Mouse (Mus musculus): ENCODE data around the gene Pbx4. TPM values are rescaled to one million over a fixed set of nuclear protein-coding genes. Genes with fewer than 3 reads are reported as not detected.

Pbx4 gene
- polyA plus RNA-seq, 1 experiment from 2014 or later, result 2.4 TPM

DNA sequence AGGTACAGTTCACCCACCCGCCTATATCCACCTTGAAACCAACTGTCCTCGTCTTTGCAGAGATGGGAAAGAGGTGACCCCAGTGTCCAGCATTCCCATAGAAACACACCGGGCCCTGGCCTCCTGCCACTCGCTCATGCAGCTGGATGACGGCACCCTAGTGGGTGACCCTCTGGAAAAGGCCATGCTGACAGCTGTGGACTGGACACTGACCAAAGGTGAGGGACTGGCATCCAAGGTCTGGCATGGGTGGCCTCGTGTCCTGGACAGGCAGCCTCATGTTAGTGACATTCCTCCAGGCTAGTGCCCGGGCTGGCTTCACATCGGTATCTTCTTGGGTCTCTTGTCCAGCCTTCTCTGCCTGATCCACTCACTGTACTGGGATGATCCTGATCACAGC lies 33.0 kb upstream of the Pbx4 start:
- Histone ChIP-seq H3K9ac (no peak overlapping the region), H3K4me3 (no peak overlapping the region), H3K36me3 (peaks cover 100% of the 10 kb centered on the region), H3K27ac (replicated peaks) (no peak overlapping the region), H3K4me2 (no peak overlapping the region), H3K27me3 (replicated peaks) (no peaks in the 10 kb centered on the region), H3K4me1 (no peaks in the 10 kb centered on the region), H3K9me3 (no peaks in the 10 kb centered on the region)
- 89% methylated on average over 8 of the region's 8 CpGs for WGBS
- ATAC-seq (ENCODE audit: extremely low read depth, insufficient number of reproducible peaks, low FRiP score, low TSS enrichment), result no peak

DNA sequence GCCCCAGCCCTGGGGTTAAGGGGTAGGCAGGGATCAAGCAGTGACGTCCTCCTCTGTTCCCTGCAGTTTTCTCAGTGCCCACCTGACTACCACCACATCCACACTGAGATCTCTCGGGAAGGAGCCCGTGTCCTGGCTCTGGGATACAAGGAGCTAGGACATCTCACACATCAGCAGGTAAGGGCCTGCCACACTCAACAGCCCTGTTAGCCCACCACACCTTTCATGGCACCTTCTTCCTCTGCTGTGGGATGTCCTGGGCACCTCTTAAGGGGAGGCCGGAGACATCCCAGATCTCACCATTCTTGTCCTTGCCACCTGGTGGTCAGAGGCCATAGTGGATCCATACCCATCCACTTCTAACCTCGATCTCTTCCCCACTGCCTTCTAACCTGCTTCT lies 32.3 kb upstream of the Pbx4 start:
- ATAC-seq (ENCODE audit: extremely low read depth, insufficient number of reproducible peaks, low FRiP score, low TSS enrichment), result no peak

DNA sequence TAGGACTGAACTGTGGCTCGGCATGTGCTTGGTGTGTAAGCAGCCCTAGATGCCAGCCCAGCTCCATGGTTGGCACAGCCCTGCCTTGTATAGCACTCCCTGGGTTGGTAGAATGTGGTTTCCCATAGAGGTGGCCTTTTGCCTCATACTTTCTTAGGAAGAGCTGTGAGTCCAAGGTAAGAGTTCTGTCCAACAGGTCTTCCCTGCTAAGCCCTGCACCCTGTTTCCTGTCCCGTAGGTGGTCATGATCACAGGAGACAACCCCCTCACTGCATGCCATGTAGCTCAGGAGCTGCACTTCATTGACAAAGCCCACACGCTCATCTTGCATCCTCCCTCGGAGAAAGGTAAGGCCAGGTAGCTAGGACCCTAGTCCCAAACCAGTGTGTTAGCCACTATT lies 30.5 kb upstream of the Pbx4 start:
- ATAC-seq (ENCODE audit: extremely low read depth, insufficient number of reproducible peaks, low FRiP score, low TSS enrichment), result no peak
- Histone ChIP-seq H3K27me3 (replicated peaks) (no peaks in the 10 kb centered on the region), H3K27ac (replicated peaks) (no peak overlapping the region), H3K36me3 (peaks cover 100% of the 10 kb centered on the region), H3K4me1 (no peaks in the 10 kb centered on the region), H3K4me2 (no peak overlapping the region), H3K9ac (no peak overlapping the region), H3K4me3 (no peak overlapping the region), H3K9me3 (no peaks in the 10 kb centered on the region)
- 90% methylated on average over 4 of the region's 4 CpGs for WGBS

More for the DNA sequence above, 32.3 kb upstream of the Pbx4 start:
- no peaks in the 10 kb centered on the region for H3K4me1 ChIP-seq
- H3K9me3 ChIP-seq, result no peaks in the 10 kb centered on the region
- no peak overlapping the region for H3K4me3 ChIP-seq
- H3K27me3 ChIP-seq (replicated peaks), result no peaks in the 10 kb centered on the region
- no peak overlapping the region for H3K9ac ChIP-seq
- 93% methylated on average over 5 of the region's 5 CpGs for whole genome bisulfite sequencing
- H3K4me2 ChIP-seq, result no peak overlapping the region
- peaks cover 100% of the 10 kb centered on the region for H3K36me3 ChIP-seq
- H3K27ac ChIP-seq (replicated peaks), result no peak overlapping the region

GRCm38 (mm10) chr8:69802216-69802615 lies 30.1 kb upstream of the Pbx4 start:
- ATAC-seq (ENCODE audit: extremely low read depth, insufficient number of reproducible peaks, low FRiP score, low TSS enrichment), result no peak
- Histone ChIP-seq H3K27me3 (replicated peaks) (no peaks in the 10 kb centered on the region), H3K4me1 (no peaks in the 10 kb centered on the region), H3K4me2 (no peak overlapping the region), H3K4me3 (no peak overlapping the region), H3K27ac (replicated peaks) (no peak overlapping the region), H3K36me3 (peaks cover 100% of the 10 kb centered on the region), H3K9ac (no peak overlapping the region), H3K9me3 (no peaks in the 10 kb centered on the region)

- no peaks in the 10 kb centered on the region for H3K27me3 ChIP-seq (replicated peaks)
- no peak overlapping the region for H3K27ac ChIP-seq (replicated peaks)
- no peak overlapping the region for H3K4me2 ChIP-seq
- no peaks in the 10 kb centered on the region for H3K9me3 ChIP-seq
- peaks cover 3% of the 10 kb centered on the region; the same call in 1 of the 2 replicates for H3K4me1 ChIP-seq
- no peak overlapping the region for H3K4me3 ChIP-seq
- H3K36me3 ChIP-seq, result peaks cover 99% of the 10 kb centered on the region
- WGBS, result 90% methylated on average over 7 of the region's 7 CpGs
- ATAC-seq (ENCODE audit: extremely low read depth, insufficient number of reproducible peaks, low FRiP score, low TSS enrichment), result no peak
- no peak overlapping the region for H3K9ac ChIP-seq
Measured at GRCm38 (mm10) chr8:69803366-69803765, 28.9 kb upstream of the Pbx4 start.

- Histone ChIP-seq H3K27me3 (replicated peaks) (no peaks in the 10 kb centered on the region), H3K4me3 (no peak overlapping the region), H3K36me3 (peaks cover 87% of the 10 kb centered on the region), H3K9ac (no peak overlapping the region), H3K27ac (replicated peaks) (no peak overlapping the region), H3K9me3 (no peaks in the 10 kb centered on the region), H3K4me2 (no peak overlapping the region), H3K4me1 (peaks cover 9% of the 10 kb centered on the region)
- no peak for ATAC-seq (ENCODE audit: extremely low read depth, insufficient number of reproducible peaks, low FRiP score, low TSS enrichment)
- 92% methylated on average over 6 of the region's 6 CpGs for WGBS
Measured at GRCm38 (mm10) chr8:69804537-69804936, 27.8 kb upstream of the Pbx4 start.

- H3K4me3 ChIP-seq, result no peak overlapping the region
- no peaks in the 10 kb centered on the region for H3K9me3 ChIP-seq
- no peak overlapping the region for H3K4me2 ChIP-seq
- no peak overlapping the region for H3K9ac ChIP-seq
- WGBS, result 96% methylated on average over 10 of the region's 10 CpGs
- ATAC-seq (ENCODE audit: extremely low read depth, insufficient number of reproducible peaks, low FRiP score, low TSS enrichment), result no peak
- peaks cover 82% of the 10 kb centered on the region for H3K36me3 ChIP-seq
- H3K27ac ChIP-seq (replicated peaks), result no peak overlapping the region
- H3K27me3 ChIP-seq (replicated peaks), result no peaks in the 10 kb centered on the region
- peaks cover 9% of the 10 kb centered on the region for H3K4me1 ChIP-seq
Measured at GRCm38 (mm10) chr8:69805086-69805485, 27.2 kb upstream of the Pbx4 start.

DNA sequence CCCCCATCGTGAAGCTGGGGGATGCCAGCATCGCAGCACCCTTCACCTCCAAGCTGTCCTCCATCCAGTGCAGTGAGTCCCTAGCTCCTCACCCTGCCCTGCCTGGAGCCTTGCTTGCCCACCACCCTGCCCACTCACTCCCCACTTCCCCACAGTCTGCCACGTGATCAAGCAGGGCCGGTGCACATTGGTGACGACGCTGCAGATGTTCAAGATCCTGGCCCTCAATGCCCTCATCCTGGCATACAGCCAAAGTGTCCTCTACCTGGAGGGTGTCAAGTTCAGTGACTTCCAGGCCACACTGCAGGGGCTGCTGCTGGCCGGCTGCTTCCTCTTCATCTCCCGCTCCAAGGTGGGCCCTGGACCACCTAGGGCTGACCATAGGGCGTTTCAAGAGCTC lies 26.8 kb upstream of the Pbx4 start:
- Histone ChIP-seq H3K9me3 (no peaks in the 10 kb centered on the region), H3K36me3 (peaks cover 82% of the 10 kb centered on the region), H3K4me3 (no peak overlapping the region), H3K4me1 (peaks cover 9% of the 10 kb centered on the region), H3K27ac (replicated peaks) (no peak overlapping the region), H3K27me3 (replicated peaks) (no peaks in the 10 kb centered on the region), H3K4me2 (no peak overlapping the region), H3K9ac (no peak overlapping the region)
- WGBS, result 88% methylated on average over 9 of the region's 9 CpGs
- no peak for ATAC-seq (ENCODE audit: extremely low read depth, insufficient number of reproducible peaks, low FRiP score, low TSS enrichment)

- H3K27ac ChIP-seq (replicated peaks), result no peak overlapping the region
- H3K9ac ChIP-seq, result no peak overlapping the region
- peaks cover 82% of the 10 kb centered on the region for H3K36me3 ChIP-seq
- 88% methylated on average over 5 of the region's 5 CpGs for WGBS
- no peak overlapping the region for H3K4me3 ChIP-seq
- no peak for ATAC-seq (ENCODE audit: extremely low read depth, insufficient number of reproducible peaks, low FRiP score, low TSS enrichment)
- H3K27me3 ChIP-seq (replicated peaks), result no peaks in the 10 kb centered on the region
- H3K9me3 ChIP-seq, result no peaks in the 10 kb centered on the region
- H3K4me2 ChIP-seq, result no peak overlapping the region
- H3K4me1 ChIP-seq, result peaks cover 9% of the 10 kb centered on the region
Measured at GRCm38 (mm10) chr8:69807236-69807635, 25.1 kb upstream of the Pbx4 start.

DNA sequence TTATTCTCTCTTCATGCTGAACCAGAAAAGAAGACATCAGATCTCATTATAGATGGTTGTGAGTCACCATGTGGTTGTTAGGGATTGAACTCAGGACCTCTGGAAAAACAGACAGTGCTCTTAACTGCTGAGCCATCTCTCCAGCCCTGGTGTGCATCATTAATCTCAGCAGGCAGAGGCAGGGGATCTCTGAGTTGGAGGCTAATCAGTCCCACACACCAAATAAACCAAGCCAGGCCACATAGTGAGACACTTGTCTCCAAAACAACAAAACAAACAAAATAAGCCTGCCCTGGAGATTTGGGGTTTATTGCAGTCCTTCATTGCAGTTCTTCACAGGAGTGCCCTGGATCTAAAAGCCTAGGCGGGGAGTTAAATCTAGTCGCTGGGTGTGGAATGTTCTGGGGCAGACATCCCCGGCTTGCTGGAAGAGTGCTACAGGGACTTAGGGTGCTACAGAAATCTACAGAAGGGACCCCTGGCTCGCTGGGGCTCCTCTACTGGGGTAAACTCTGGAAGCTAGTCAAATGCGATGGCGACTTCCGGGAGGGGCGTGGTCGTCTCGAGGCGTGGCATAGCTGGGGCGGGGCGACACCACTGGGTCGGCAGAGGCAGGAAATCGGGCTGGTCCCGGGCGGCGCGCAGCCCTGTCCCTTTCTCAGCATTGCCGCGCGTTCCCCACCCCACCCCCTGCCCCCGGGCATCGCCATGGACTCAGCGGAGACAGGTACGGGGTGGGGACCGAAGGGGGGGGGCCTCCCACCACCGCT lies 24.0 kb upstream of the Pbx4 start, which contains the start of gene Gmip:
Gene Gmip (plus strand): TSS at position 586 of the 770 bp plus-strand sequence.
- no peak within 1 kb of the TSS for H3K27ac ChIP-seq (replicated peaks)
- WGBS, result 6% methylated on average over 28 of the region's 28 CpGs
- H3K9ac ChIP-seq, result peak within 1 kb of the TSS; percentile 81
- H3K9me3 ChIP-seq, result no peaks in the 10 kb centered on the region
- ATAC-seq (ENCODE audit: extremely low read depth, insufficient number of reproducible peaks, low FRiP score, low TSS enrichment), result no peak
- H3K27me3 ChIP-seq (replicated peaks), result no peaks in the 10 kb centered on the region
- peaks cover 9% of the 10 kb centered on the region for H3K4me1 ChIP-seq
- H3K4me2 ChIP-seq, result peak within 1 kb of the TSS; percentile 92
- peaks cover 80% of the 10 kb centered on the region for H3K36me3 ChIP-seq
- H3K4me3 ChIP-seq, result peak within 1 kb of the TSS; percentile 64

DNA sequence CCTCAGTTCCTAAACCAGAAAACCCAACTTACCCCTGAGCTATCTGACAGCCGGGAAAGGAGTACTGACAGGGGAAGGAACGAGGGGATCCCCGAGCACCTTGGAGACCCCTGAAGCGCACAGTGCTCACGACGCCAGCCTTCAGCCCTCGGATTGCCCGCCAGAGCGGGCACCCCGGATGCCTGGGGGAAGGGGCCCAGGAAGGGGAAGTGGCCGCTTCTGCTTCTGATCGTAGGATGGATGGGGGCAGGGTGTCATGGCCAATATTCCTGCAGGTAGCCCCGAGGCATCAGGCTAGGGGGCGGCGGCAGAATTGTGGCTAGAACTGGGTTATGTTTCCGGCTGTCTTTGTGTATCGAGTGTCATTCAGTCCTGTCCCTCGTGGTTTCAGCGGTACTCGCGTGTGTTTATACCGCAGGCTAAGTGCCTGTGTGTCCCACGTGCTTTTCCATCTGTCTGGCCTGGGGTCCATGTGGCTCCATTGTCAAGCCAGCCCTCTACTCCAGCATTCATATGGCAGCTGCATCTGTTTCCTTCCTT lies 23.4 kb upstream of the Pbx4 start:
- H3K36me3 ChIP-seq, result peaks cover 80% of the 10 kb centered on the region
- H3K9ac ChIP-seq, result peak overlapping the region; percentile 81
- H3K27me3 ChIP-seq (replicated peaks), result no peaks in the 10 kb centered on the region
- 2% methylated on average over 23 of the region's 23 CpGs for WGBS
- no peaks in the 10 kb centered on the region for H3K9me3 ChIP-seq
- H3K4me1 ChIP-seq, result peaks cover 9% of the 10 kb centered on the region
- 0 out of 2 replicates have a peak, but pooled peaks have one; percentile 9 for ATAC-seq (ENCODE audit: extremely low read depth, insufficient number of reproducible peaks, low FRiP score, low TSS enrichment)
- no peak overlapping the region for H3K27ac ChIP-seq (replicated peaks)
- H3K4me2 ChIP-seq, result peak overlapping the region; percentile 92
- H3K4me3 ChIP-seq, result peak overlapping the region; percentile 64

DNA sequence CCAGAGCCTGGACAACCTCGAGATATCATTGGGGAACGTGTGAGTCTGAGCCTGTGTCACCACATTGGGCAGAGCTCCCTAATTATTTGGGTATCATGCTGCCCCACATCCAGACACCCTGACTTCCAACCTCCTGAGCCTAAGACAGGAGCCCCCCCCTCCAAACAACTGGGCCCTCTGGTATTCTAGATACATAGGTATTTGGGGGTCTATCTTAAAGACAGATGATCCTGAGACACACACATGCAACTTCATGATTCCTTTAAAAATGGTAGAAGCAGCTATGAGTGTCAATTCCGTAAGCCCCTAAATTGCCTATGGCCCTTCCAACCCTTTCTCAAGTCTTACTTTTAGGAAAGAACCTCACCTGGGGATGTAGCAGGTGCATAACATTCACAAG lies 22.5 kb upstream of the Pbx4 start:
- Histone ChIP-seq H3K27ac (replicated peaks) (no peak overlapping the region), H3K4me1 (peaks cover 9% of the 10 kb centered on the region), H3K27me3 (replicated peaks) (no peaks in the 10 kb centered on the region), H3K4me2 (peak overlapping the region; percentile 92; the same call in 1 of the 2 replicates), H3K36me3 (peaks cover 80% of the 10 kb centered on the region), H3K9me3 (no peaks in the 10 kb centered on the region), H3K9ac (no peak overlapping the region), H3K4me3 (no peak overlapping the region)
- 47% methylated on average over 3 of the region's 3 CpGs for WGBS
- no peak for ATAC-seq (ENCODE audit: extremely low read depth, insufficient number of reproducible peaks, low FRiP score, low TSS enrichment)
